Comparison of ENCODE assay signal across 22 mouse cellular contexts in genomic region chr2:168738854-168739253, GRCm38 (mm10). TPM values are rescaled to one million over a fixed set of nuclear protein-coding genes. Genes with fewer than 3 reads are reported as not detected.
DNase-seq lines count a peak whose midpoint lies in the region; TF ChIP-seq lines count a peak whose summit lies in the region.
"Had no signal": no experiment of that assay in that cellular context is flagged by ENCODE, and none has a peak within 500 bp of the region (broad histone marks: within the 10 kb centered on the region; RNA-seq: fewer than 3 reads in every experiment).

No protein-coding gene starts in this region.

- H3K4me3 ChIP-seq in layer of hippocampus, adult 2 months, result no peak overlapping the region
- H3K4me3 ChIP-seq: heart, embryonic 15.5 days; midbrain, embryonic 13.5 days; myocyte had no signal

- peak; percentile 21 for DNase-seq in embryo, embryonic 10.5 days (ENCODE audit: low spot score)
- DNase-seq in embryo, embryonic 10 days (ENCODE audit: low spot score), result no peak
- DNase-seq in layer of hippocampus, adult 2 months (ENCODE audit: low spot score in 2 of 2), result no peak
- DNase-seq in layer of hippocampus, adult 11-12 months (ENCODE audit: low spot score), result no peak
- DNase-seq in A20 (ENCODE audit: low read depth, low spot score), result peak; percentile 23
- peak; percentile 64 for DNase-seq in ES-CJ7 (ENCODE audit: low read depth, low spot score)
- DNase-seq in yolk sac, embryonic 10.5 days (ENCODE audit: low spot score), result no peak
- no peak for DNase-seq in spleen, adult 12 weeks (ENCODE audit: low spot score)
- DNase-seq: adrenal gland, postnatal 36 days; gastrocnemius, postnatal 10 days; heart, adult 18-20 months; heart, postnatal 4 days; kidney, adult 2 months; kidney, postnatal 10 days; layer of hippocampus, adult 9-11 months; spleen, adult 18-20 months; thymus, adult 18-20 months had no signal

- no peak overlapping the region for H3K27ac ChIP-seq in layer of hippocampus, adult 2 months
- H3K27ac ChIP-seq: heart, embryonic 15.5 days; midbrain, embryonic 13.5 days had no signal

- TF ChIP-seq CTCF in layer of hippocampus, adult 2 months (conservative IDR thresholded peaks at IDR 0.05), result peak; percentile 60

RNA-seq across cellular contexts. Expression of gene Atp9a, which starts 3.4 kb away (rescaled TPM):
- total RNA-seq in layer of hippocampus, adult 2 months (2021), result 100 to 1,000 TPM; 339 to 358 TPM
- total RNA-seq: MEL had no signal

RNA-seq across cellular contexts. Expression of gene Sall4, which starts 28.9 kb away (rescaled TPM):
- total RNA-seq in layer of hippocampus, adult 2 months (2021), result under 1 TPM; 0.34 to 0.61 TPM
- total RNA-seq: adrenal gland, postnatal 36 days; megakaryocyte progenitor cell, adult 5-6 weeks; MEL had no signal

Comparison
In these comparisons a context has a peak if more than half of its experiments do, and no peak if none do; other contexts are left out.
1. DNase-seq: peak in embryo, embryonic 10.5 days (single experiment), A20 (single experiment) and ES-CJ7 (single experiment); none in embryo, embryonic 10 days (single experiment), layer of hippocampus, adult 2 months (0 of 2), layer of hippocampus, adult 11-12 months (single experiment), yolk sac, embryonic 10.5 days (single experiment) and spleen, adult 12 weeks (single experiment).